Mouse (Mus musculus) inflammation-experienced regulatory T-cells (primary cell): ENCODE data around the gene H2afx. TPM values are rescaled to one million over a fixed set of nuclear protein-coding genes. Genes with fewer than 3 reads are reported as not detected.

Source experiments
- polyA plus RNA-seq, 2 experiments: library from polyadenylated mRNA; unstranded; fragments of 100-300 nt; shearing (Covaris generic); gene quantifications; one replicate each; pipeline ENCODE4 v1.2.1; 2017

The H2afx gene
- polyA plus RNA-seq, result 10 to 100 TPM; 65.6 to 69.5 TPM

GRCm38 (mm10) chr9:44334396-44335330 is at the start of gene H2afx:
Gene H2afx (plus strand): TSS chr9:44334694.

GRCm38 (mm10) chr9:44288076-44288958 is 46.2 kb upstream of the H2afx start, which contains the start of gene Abcg4:
Gene Abcg4 (minus strand): TSS chr9:44288615.

GRCm38 (mm10) chr9:44305466-44306079 is 28.9 kb upstream of the H2afx start, which contains the start of gene Hinfp:
Gene Hinfp (minus strand): TSS chr9:44305671.

GRCm38 (mm10) chr9:44319887-44320798 is 14.4 kb upstream of the H2afx start, which contains the start of gene C2cd2l:
Gene C2cd2l (minus strand): TSS chr9:44320285.

GRCm38 (mm10) chr9:44325768-44326370 is 8.6 kb upstream of the H2afx start, which contains the start of gene Dpagt1:
Gene Dpagt1 (plus strand): TSS chr9:44326019.

GRCm38 (mm10) chr9:44343781-44344421 is 9.4 kb downstream of the H2afx start, which contains the start of gene Hmbs:
Gene Hmbs (minus strand): TSS chr9:44344228.

GRCm38 (mm10) chr9:44361190-44361917 is 26.9 kb downstream of the H2afx start, which contains the start of gene Vps11:
Gene Vps11 (minus strand): TSS chr9:44361670.

GRCm38 (mm10) chr9:44379054-44379834 is 44.8 kb downstream of the H2afx start, which contains the start of gene Hyou1:
Gene Hyou1 (plus strand): TSS chr9:44379490.

Other genes starting within 250 kb of the H2afx start
- under 1 TPM in 1 of 2 experiments, not detected in 1; 0.86 TPM for gene Mfrp, start 233.0 kb upstream of the H2afx start, polyA plus RNA-seq
- gene C1qtnf5, start 227.4 kb upstream of the H2afx start, polyA plus RNA-seq, result not detected
- gene Gm49380, start 221.2 kb upstream of the H2afx start, polyA plus RNA-seq, result under 1 TPM in 1 of 2 experiments, not detected in 1; 0.12 TPM
- gene Rnf26, start 221.2 kb upstream of the H2afx start, polyA plus RNA-seq, result 10 to 100 TPM; 24.5 to 37.9 TPM
- gene Mcam, start 200.2 kb upstream of the H2afx start, polyA plus RNA-seq, result under 1 TPM in 1 of 2 experiments, not detected in 1; 0.75 TPM
- gene Cbl, start 100.6 kb upstream of the H2afx start, polyA plus RNA-seq, result 10 to 100 TPM; 26.8 to 44.8 TPM
- not detected for gene Ccdc153, start 94.0 kb upstream of the H2afx start, polyA plus RNA-seq
- under 1 TPM in 1 of 2 experiments, not detected in 1; 0.52 TPM for gene Pdzd3, start 83.2 kb upstream of the H2afx start, polyA plus RNA-seq
- 10 to 100 TPM; 11.3 to 16.4 TPM for gene Nlrx1, start 66.1 kb upstream of the H2afx start, polyA plus RNA-seq
- gene Abcg4, start 46.1 kb upstream of the H2afx start, polyA plus RNA-seq, result 1 to 10 TPM in 1 of 2 experiments, not detected in 1; 1.8 TPM
- 10 to 100 TPM; 23.9 to 26.8 TPM for gene Hinfp, start 29.0 kb upstream of the H2afx start, polyA plus RNA-seq
- gene C2cd2l, start 14.4 kb upstream of the H2afx start, polyA plus RNA-seq, result 10 to 100 TPM; 14.2 to 23.6 TPM
- gene Dpagt1, start 8.7 kb upstream of the H2afx start, polyA plus RNA-seq, result 10 to 100 TPM; 22.6 to 23.7 TPM
- gene Hmbs, start 9.5 kb downstream of the H2afx start, polyA plus RNA-seq, result 10 to 100 TPM; 30.2 to 35.7 TPM
- gene Vps11, start 27.0 kb downstream of the H2afx start, polyA plus RNA-seq, result 10 to 100 TPM; 58.3 to 75.2 TPM
- 10 to 100 TPM; 14.3 to 22.9 TPM for gene Hyou1, start 44.8 kb downstream of the H2afx start, polyA plus RNA-seq
- 10 to 100 TPM; 25.8 to 34.7 TPM for gene Slc37a4, start 62.2 kb downstream of the H2afx start, polyA plus RNA-seq
- 1,000 to 10,000 TPM; 1,442 to 1,600 TPM for gene Rps25, start 72.4 kb downstream of the H2afx start, polyA plus RNA-seq
- gene Trappc4, start 72.9 kb downstream of the H2afx start, polyA plus RNA-seq, result 100 to 1,000 TPM; 121 to 140 TPM
- 10 to 100 TPM; 52.3 to 59.9 TPM for gene Ccdc84, start 83.9 kb downstream of the H2afx start, polyA plus RNA-seq
- gene Foxr1, start 106.4 kb downstream of the H2afx start, polyA plus RNA-seq, result under 1 TPM in 1 of 2 experiments, not detected in 1; 0.15 TPM
- gene Upk2, start 120.3 kb downstream of the H2afx start, polyA plus RNA-seq, result under 1 TPM in 1 of 2 experiments, not detected in 1; 0.70 TPM
- 10 to 100 TPM; 20.6 to 24.6 TPM for gene Bcl9l, start 148.1 kb downstream of the H2afx start, polyA plus RNA-seq
- 10 to 100 TPM in 1 of 2 experiments, 1 to 10 TPM in 1; 7.7 to 67.4 TPM for gene Cxcr5, start 227.2 kb downstream of the H2afx start, polyA plus RNA-seq